Mouse (Mus musculus): ENCODE data around the gene Cpsf6.

The Cpsf6 gene

GRCm38 (mm10) chr10:117379908-117380307 lies at the start of gene Cpsf6:
Cpsf6 (minus strand) TSS chr10:117380015.
- in situ Hi-C loops (cut with MboI; ENCODE audit: unreplicated experiment in 2 of 2) = no loop called here

GRCm38 (mm10) chr10:117426615-117426969 lies 46.8 kb upstream of the Cpsf6 start:
- in situ Hi-C loops (cut with MboI; ENCODE audit: unreplicated experiment in 2 of 2) = loop anchor here in 1 of 2 experiments (25.0 kb wide), 1 partner anchor 364 kb away; the partner anchor contains the start of gene Cct2

GRCm38 (mm10) chr10:117425907-117426614 lies 46.2 kb upstream of the Cpsf6 start:
- in situ Hi-C loops (cut with MboI; ENCODE audit: unreplicated experiment in 2 of 2) = loop anchor here in 1 of 2 experiments (25.0 kb wide), 1 partner anchor 364 kb away; the partner anchor contains the start of gene Cct2

GRCm38 (mm10) chr10:117425013-117425412 lies 45.2 kb upstream of the Cpsf6 start:
- in situ Hi-C loops (cut with MboI; ENCODE audit: unreplicated experiment in 2 of 2) = loop anchor here in 1 of 2 experiments (25.0 kb wide), 1 partner anchor 363 kb away; the partner anchor contains the start of gene Cct2

GRCm38 (mm10) chr10:117424146-117424905 lies 44.5 kb upstream of the Cpsf6 start:
- in situ Hi-C loops (cut with MboI; ENCODE audit: unreplicated experiment in 2 of 2) = no loop called here

- in situ Hi-C loops (cut with MboI; ENCODE audit: unreplicated experiment in 2 of 2) = no loop called here
Measured at GRCm38 (mm10) chr10:117423025-117424002, 43.5 kb upstream of the Cpsf6 start.

GRCm38 (mm10) chr10:117422174-117422808 lies 42.5 kb upstream of the Cpsf6 start:
- in situ Hi-C loops (cut with MboI; ENCODE audit: unreplicated experiment in 2 of 2) = no loop called here

GRCm38 (mm10) chr10:117421283-117422107 lies 41.7 kb upstream of the Cpsf6 start:
- in situ Hi-C loops (cut with MboI; ENCODE audit: unreplicated experiment in 2 of 2) = no loop called here

GRCm38 (mm10) chr10:117420502-117421282 lies 40.9 kb upstream of the Cpsf6 start:
- in situ Hi-C loops (cut with MboI; ENCODE audit: unreplicated experiment in 2 of 2) = no loop called here

GRCm38 (mm10) chr10:117419577-117420290 lies 39.9 kb upstream of the Cpsf6 start:
- in situ Hi-C loops (cut with MboI; ENCODE audit: unreplicated experiment in 2 of 2) = no loop called here

GRCm38 (mm10) chr10:117418668-117419237 lies 38.9 kb upstream of the Cpsf6 start:
- in situ Hi-C loops (cut with MboI; ENCODE audit: unreplicated experiment in 2 of 2) = no loop called here

DNA sequence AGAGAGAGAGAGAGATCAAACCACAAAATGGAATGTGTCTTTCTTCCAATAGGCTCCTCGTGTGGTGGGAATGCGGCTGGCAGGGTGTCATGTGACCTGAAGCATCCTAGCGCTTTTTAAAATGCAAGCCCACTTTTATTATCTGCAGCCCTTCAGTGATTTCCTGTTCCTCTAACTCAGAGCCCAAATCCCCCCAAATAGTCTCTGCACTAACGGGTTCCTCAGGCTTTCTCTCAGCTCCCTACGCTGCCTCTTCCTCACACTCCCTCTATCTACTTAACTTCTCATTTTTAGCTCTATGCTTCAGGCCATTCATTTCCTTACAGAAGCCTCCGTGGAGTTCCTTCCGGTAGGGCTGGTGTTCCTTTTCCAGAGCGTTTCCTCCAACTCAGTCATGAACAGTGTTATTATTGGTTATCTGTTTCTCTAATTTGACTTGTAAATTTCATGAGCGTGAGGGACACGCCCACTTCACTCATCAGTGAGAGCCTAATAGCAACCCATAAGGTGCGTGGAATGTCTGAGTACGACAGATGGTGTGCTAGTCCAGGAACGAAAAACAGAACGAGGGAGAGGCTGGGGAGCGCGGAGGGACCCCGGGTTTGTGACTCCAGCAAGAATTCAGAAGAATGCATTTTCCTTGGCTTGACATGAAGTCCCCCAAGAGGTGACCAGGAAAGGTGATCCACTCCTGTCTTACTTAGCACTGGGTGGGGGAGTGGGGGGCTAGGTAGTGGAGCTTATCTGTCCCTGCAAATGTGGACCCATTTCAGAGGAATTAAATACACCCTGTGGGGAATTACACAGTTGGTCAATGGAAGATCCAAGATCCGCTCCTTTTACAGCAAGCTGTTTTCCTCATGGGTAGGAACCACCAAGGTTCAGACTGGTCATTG lies 38.2 kb upstream of the Cpsf6 start:
- in situ Hi-C loops (cut with MboI; ENCODE audit: unreplicated experiment in 2 of 2) = no loop called here

GRCm38 (mm10) chr10:117417470-117417767 lies 37.6 kb upstream of the Cpsf6 start:
- in situ Hi-C loops (cut with MboI; ENCODE audit: unreplicated experiment in 2 of 2) = no loop called here

GRCm38 (mm10) chr10:117416636-117417469 lies 37.0 kb upstream of the Cpsf6 start:
- in situ Hi-C loops (cut with MboI; ENCODE audit: unreplicated experiment in 2 of 2) = no loop called here

- in situ Hi-C loops (cut with MboI; ENCODE audit: unreplicated experiment in 2 of 2) = no loop called here
Measured at GRCm38 (mm10) chr10:117416095-117416494, 36.3 kb upstream of the Cpsf6 start.
